Mouse (Mus musculus) intestine, embryonic 14.5 days (tissue): Measurements from ENCODE around the gene Foxp1. TPM values are rescaled to one million over a fixed set of nuclear protein-coding genes. Genes with fewer than 3 reads are reported as not detected.
A peak's percentile ranks its signal among the peaks of the same experiment; 100 is the strongest.

Source experiments
- ATAC-seq: fragments of 200-750 bp; cut with Nextera tagmentation; replicated peaks from 2 replicates; pipeline ENCODE4 v1.8.0; 2017; ENCODE audit warnings: low read depth, moderate number of reproducible peaks, moderate TSS enrichment, moderate library complexity; ENCODE audit not compliant: low FRiP score, low TSS enrichment
- DNase-seq: peaks from one replicate; pipeline ENCODE4 v3.0.0-alpha.2; 2018; ENCODE audit warnings: low spot score
- H3K27ac ChIP-seq: fragments of 300-500 bp; sonication (generic); 2 replicates; pipeline ENCODE4 v1.5.1; 2014; ENCODE audit warnings: low read depth, mild to moderate bottlenecking, control low read depth
- H3K27me3 ChIP-seq: fragments of 300-500 bp; sonication (generic); replicated peaks from 2 replicates; pipeline ENCODE4 v1.6.1; 2014; ENCODE audit warnings: low read length, control low read depth; ENCODE audit not compliant: control insufficient read depth, insufficient read depth
- H3K36me3 ChIP-seq: fragments of 300-500 bp; sonication (generic); 2 replicates; pipeline ENCODE4 v1.6.1; 2014; ENCODE audit warnings: low read length, control low read depth; ENCODE audit not compliant: control insufficient read depth, insufficient read depth
- H3K4me1 ChIP-seq: fragments of 300-500 bp; sonication (generic); replicated peaks from 2 replicates; pipeline ENCODE4 v1.6.1; 2014; ENCODE audit warnings: low read length, control low read depth, mixed read lengths; ENCODE audit not compliant: control insufficient read depth, insufficient read depth
- H3K4me2 ChIP-seq: fragments of 300-500 bp; sonication (generic); 2 replicates; pipeline ENCODE4 v1.6.1; 2014; ENCODE audit warnings: low read length
- H3K4me3 ChIP-seq: fragments of 300-500 bp; sonication (generic); 2 replicates; pipeline ENCODE4 v1.5.1; 2014; ENCODE audit warnings: low read depth, low read length, control low read depth, mixed read lengths
- H3K9ac ChIP-seq: fragments of 300-500 bp; sonication (generic); 2 replicates; pipeline ENCODE4 v1.6.1; 2014; ENCODE audit warnings: mild to moderate bottlenecking, low read length
- H3K9me3 ChIP-seq: fragments of 300-500 bp; sonication (generic); 2 replicates; pipeline ENCODE4 v1.6.1; 2016; ENCODE audit warnings: low read length, control low read depth; ENCODE audit not compliant: control insufficient read depth
- WGBS: fragments of 180-500 bp; shearing (Covaris S2); extraction: QIAGEN DNeasy Blood & Tissue Kit; methylation state at CpG from one replicate; pipeline ENCODE4 v1.1.7; 2014; 5-methylcytosine and 5-hydroxymethylcytosine counted together
- polyA plus RNA-seq: library from polyadenylated mRNA; unstranded; fragments of >200 nt; fragmentation: Nextera tagmentation; extraction: Ambion mirVana; gene quantifications from 2 replicates; pipeline ENCODE4 v1.2.1, GENCODE M21; 2014

Gene Foxp1
- polyA plus RNA-seq, 1 experiment from 2014 or later = 133 TPM

DNA sequence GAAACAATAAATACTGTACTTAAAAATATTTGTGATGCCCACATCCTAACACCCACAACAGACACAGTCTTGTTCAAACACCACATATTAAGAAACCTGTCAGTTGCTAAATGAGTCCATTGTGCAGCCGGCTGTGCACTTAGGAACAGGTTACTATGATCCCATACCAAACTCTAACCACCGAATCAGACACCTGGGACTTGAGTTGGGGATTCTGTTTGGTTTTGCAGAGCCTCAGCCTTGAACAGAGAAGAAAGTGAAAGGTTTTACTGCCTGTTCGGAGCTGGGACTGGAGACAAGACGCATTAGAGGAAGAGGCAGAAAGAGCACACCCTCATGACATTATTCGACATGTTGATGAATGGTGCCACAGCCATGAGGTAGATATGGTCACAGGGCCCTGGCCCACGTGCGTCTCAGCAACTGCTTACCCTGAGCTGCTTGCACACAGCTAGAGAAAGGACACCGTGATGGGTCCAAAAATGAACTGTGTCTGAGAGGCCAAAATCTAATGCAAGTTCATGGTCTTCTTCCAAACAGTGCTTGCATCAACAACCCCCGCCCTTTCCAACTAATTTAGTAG is 491.1 kb downstream of the Foxp1 start:
- no peak overlapping the region for H3K4me2 ChIP-seq
- 47% methylated on average over 9 of the region's 9 CpGs for WGBS
- DNase-seq (no peak), ATAC-seq (no peak)
- H3K36me3 ChIP-seq = no peaks in the 10 kb centered on the region
- no peak overlapping the region for H3K4me3 ChIP-seq
- H3K4me1 ChIP-seq = peaks cover 35% of the 10 kb centered on the region
- H3K27ac ChIP-seq = no peak overlapping the region
- no peaks in the 10 kb centered on the region for H3K27me3 ChIP-seq
- no peaks in the 10 kb centered on the region for H3K9me3 ChIP-seq
- no peak overlapping the region for H3K9ac ChIP-seq

DNA sequence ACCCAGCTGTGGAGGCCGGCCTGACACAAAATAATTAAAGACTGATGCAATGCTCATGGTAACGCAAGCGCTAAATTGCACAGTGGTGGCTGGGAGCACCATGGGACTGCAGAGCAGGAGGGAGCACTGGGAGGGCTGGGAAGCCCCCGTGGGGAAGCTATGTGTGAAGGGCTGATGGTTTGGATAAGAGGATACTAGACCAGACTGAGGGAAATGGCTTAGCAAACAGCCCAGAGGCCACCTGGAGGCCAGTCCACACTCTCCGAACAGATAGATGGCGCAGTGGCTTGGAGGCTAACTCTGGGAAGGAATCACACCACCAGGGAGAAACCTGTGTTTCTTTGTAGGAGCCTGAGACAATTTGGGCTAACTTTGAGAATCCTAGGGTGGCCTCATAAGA is 492.3 kb downstream of the Foxp1 start:
- H3K36me3 ChIP-seq = no peaks in the 10 kb centered on the region
- no peak overlapping the region for H3K4me3 ChIP-seq
- H3K9ac ChIP-seq = no peak overlapping the region
- 55% methylated on average over 6 of the region's 6 CpGs for WGBS
- H3K4me1 ChIP-seq = peaks cover 47% of the 10 kb centered on the region
- no peak for ATAC-seq
- no peak overlapping the region for H3K27ac ChIP-seq
- no peak overlapping the region for H3K4me2 ChIP-seq
- no peaks in the 10 kb centered on the region for H3K9me3 ChIP-seq
- no peaks in the 10 kb centered on the region for H3K27me3 ChIP-seq
- DNase-seq = no peak

DNA sequence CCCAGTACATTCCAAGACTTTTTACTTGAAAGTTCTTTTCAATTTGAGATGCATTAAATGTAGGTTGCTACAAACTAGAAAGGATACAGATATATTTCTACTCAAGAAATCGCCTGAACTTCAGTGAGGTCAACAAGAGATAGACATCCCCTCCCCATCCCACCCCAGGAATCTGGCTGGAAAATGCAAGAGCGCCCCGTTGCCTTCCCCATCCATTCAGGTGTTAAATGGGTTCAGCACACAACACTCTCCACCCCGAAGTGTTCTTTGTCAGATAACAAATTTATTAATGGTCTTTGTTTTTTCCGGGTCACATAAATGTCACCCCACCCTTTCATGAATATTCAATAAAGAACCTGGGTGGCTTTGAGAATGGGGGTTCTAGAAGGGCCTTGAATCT is 493.1 kb downstream of the Foxp1 start:
- Histone ChIP-seq H3K4me1 (peaks cover 54% of the 10 kb centered on the region), H3K36me3 (no peaks in the 10 kb centered on the region), H3K27ac (no peak overlapping the region), H3K27me3 (no peaks in the 10 kb centered on the region), H3K4me3 (no peak overlapping the region), H3K9me3 (no peaks in the 10 kb centered on the region), H3K4me2 (no peak overlapping the region), H3K9ac (no peak overlapping the region)
- no peak for DNase-seq
- ATAC-seq = no peak
- 41% methylated on average over 5 of the region's 5 CpGs for WGBS

DNA sequence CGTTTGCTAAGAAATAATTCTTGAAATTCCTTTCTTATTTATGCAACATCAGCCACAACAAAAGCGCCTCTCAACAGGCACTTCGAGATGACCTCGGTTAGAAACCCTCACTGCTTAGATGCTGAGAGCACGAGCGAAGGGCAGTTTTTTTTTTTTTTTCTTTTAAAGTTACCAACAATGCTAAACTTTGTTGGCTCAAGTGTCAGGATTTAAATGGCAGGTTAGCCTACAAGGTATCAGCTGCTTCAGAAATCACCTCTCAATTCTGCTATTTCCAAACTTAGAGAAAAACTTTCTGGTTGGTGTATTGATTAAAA is 493.6 kb downstream of the Foxp1 start:
- no peaks in the 10 kb centered on the region for H3K27me3 ChIP-seq
- no peak for ATAC-seq
- 6% methylated on average over 6 of the region's 6 CpGs for WGBS

DNA sequence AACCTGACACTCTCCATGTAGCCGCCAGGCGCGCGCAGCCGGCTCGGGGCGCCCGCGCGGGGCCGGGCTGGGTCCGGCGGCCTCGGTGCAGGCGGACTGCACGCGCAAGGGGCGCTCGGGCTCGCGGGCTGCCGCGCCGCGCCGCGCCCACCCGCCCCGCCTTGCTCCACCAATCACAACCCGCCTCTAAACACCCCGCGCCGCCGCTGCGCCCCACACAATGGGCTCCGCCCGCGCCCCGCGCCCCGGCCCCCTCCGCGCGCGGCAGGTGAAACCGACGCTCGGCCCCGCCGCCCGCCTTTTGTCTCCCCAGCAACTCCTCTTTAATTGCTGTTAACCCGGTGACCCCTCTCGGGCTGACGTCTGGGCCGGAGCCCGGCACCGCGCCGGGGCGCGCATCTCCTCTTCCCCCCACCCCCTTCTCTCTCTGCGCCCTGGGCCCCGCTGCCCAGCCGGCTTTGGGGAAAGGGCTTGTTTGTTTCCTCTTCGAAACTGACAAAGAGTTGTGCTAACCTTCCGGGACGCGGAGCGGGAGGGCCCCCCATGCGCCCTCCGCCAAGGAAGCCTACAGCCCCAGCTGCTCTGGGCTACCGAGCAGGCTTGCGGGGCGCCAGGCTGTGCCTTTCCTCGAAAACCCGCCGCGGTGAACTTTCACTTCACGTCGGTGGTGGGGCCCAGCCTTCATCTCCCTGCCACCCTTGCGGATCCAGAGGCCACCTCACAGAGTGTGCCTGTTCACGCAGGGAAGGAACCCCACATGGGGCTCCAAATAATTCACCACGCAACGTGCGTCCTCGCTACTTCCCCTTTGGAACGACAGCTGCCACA is 494.1 kb downstream of the Foxp1 start:
- peak; percentile 88 for DNase-seq
- no peaks in the 10 kb centered on the region for H3K36me3 ChIP-seq
- peaks cover 54% of the 10 kb centered on the region for H3K4me1 ChIP-seq
- H3K9me3 ChIP-seq = no peaks in the 10 kb centered on the region
- peak overlapping the region; percentile 96 for H3K27ac ChIP-seq
- H3K27me3 ChIP-seq = no peaks in the 10 kb centered on the region
- H3K9ac ChIP-seq = peak overlapping the region; percentile 87
- H3K4me3 ChIP-seq = peak overlapping the region; percentile 80
- ATAC-seq = peak; percentile 94
- WGBS = under 1% methylated on average over 52 of the region's 87 CpGs
- peak overlapping the region; percentile 78 for H3K4me2 ChIP-seq

More for the DNA sequence above, 493.6 kb downstream of the Foxp1 start:
- H3K4me3 ChIP-seq = peak overlapping the region; percentile 80
- H3K36me3 ChIP-seq = no peaks in the 10 kb centered on the region
- H3K27ac ChIP-seq = peak overlapping the region; percentile 96
- H3K4me2 ChIP-seq = peak overlapping the region; percentile 78
- H3K9me3 ChIP-seq = no peaks in the 10 kb centered on the region
- peak overlapping the region; percentile 87 for H3K9ac ChIP-seq
- no peak for DNase-seq
- H3K4me1 ChIP-seq = peaks cover 55% of the 10 kb centered on the region

DNA sequence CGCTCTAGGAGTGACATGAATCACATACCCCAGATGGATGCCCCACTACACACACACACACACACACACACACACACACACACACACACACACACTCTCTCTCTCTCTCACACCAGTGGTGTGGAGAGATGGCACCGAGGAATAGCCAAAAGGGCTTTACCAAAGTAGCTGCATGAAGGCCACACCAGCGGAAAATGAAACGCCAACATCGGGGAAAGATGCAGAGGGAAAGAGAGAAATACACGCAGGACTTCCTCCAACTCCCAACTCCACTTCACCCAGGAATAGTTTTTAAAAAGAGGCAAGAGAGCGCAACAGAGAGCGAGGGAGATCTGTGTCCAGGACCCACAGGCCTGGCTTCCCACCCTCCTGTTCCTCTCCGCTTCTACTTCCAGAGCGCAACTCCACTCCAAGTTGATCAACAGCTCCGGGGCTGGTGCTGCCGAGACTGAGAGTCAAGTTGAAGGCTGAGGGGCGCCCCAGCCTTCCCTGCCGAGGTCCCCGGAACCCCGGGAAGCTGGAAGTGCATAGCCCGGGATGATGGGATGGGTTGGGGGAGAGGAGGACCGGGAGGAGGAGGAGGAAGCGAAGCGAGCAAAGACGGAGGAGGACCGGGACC is 494.9 kb downstream of the Foxp1 start:
- Histone ChIP-seq H3K36me3 (no peaks in the 10 kb centered on the region), H3K4me3 (peak overlapping the region; percentile 80), H3K9ac (peak overlapping the region; percentile 87), H3K27me3 (no peaks in the 10 kb centered on the region), H3K9me3 (no peaks in the 10 kb centered on the region), H3K27ac (peak overlapping the region; percentile 96), H3K4me2 (peak overlapping the region; percentile 78), H3K4me1 (peaks cover 50% of the 10 kb centered on the region)
- DNase-seq (peak; percentile 86), ATAC-seq (no peak)
- 2% methylated on average over 21 of the region's 22 CpGs for WGBS

DNA sequence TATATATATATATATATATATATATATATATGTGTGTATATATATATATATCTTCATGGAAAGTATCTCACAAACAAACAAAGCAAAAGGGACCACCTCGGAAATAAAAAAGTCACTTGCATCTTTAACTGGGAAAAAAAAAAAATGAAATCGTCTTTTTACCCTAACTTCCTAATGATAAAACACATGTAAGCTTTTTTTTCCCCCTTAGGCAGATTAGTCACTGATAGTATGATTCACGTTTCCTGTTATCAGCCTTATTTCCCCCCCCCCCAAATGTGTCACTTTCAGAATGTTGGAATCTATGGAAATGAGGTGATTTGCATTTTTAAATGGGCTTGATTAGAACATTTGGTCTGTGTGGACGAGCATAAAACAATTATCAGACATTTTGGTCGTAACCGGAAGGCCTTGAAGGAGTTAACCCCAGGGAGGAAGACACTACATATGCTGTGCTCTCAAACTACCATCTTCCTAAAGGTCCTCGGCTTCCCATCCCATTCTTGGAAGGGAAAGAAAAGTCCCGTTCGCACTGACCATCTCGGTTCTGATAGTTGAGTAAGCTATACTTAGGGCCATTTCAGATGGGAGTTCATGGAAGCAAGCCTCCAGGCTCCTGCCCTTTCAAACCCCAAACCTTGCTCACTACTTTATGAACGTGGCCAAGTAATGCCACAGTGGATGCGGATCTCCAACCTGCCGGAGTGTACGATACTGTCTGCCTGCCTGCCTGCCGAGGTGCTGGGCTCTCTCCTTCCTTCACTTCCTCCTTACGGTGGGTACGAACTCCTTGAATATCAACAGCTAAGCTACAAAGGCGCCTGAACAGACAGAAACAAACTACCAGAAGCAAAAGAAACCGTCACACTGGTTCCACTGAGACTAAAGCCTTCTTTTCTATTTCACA is 495.6 kb downstream of the Foxp1 start:
- H3K27ac ChIP-seq = peak overlapping the region; percentile 96

DNA sequence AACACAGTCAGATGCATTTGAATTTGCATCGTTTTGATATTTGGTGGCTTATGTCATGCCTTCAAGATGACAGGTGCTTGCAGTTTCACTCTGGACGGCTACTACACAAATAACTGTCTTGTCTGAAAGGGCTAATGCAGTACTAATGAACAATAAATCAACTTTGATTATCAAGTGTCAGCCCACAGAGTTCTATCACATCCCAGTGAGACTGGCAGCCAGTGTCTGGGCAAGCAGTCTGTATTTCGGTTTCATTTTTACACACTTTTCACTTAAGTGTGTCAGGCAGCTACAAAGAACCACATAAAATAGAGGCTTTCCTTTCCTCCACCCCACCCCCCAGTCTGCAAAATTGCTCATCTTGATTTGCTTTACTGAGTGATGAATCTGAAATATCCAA is 496.5 kb downstream of the Foxp1 start:
- no peak for DNase-seq
- Histone ChIP-seq H3K4me2 (peak overlapping the region; percentile 78), H3K27me3 (no peaks in the 10 kb centered on the region), H3K27ac (no peak overlapping the region; the same call in 1 of the 2 replicates), H3K36me3 (no peaks in the 10 kb centered on the region), H3K9me3 (no peaks in the 10 kb centered on the region), H3K4me3 (peak overlapping the region; percentile 22), H3K4me1 (peaks cover 51% of the 10 kb centered on the region), H3K9ac (peak overlapping the region; percentile 21; the same call in 1 of the 2 replicates)
- WGBS = 16% methylated on average over 3 of the region's 3 CpGs
- no peak for ATAC-seq

More for the DNA sequence above, 495.6 kb downstream of the Foxp1 start:
- Histone ChIP-seq H3K9me3 (no peaks in the 10 kb centered on the region), H3K4me1 (peaks cover 53% of the 10 kb centered on the region), H3K36me3 (no peaks in the 10 kb centered on the region), H3K4me2 (peak overlapping the region; percentile 78), H3K9ac (peak overlapping the region; percentile 87), H3K4me3 (peak overlapping the region; percentile 80), H3K27me3 (no peaks in the 10 kb centered on the region)
- WGBS = 6% methylated on average over 19 of the region's 19 CpGs
- ATAC-seq (no peak), DNase-seq (peak; percentile 76)
